Mouse (Mus musculus) adipocyte (in vitro differentiated cells): Measurements from ENCODE around the gene Eif1.
"Not testable (repeated sequence)": the region's sequence is repeated elsewhere in the genome, so short reads cannot be mapped to it uniquely, and the experiment has no call there.

ENCODE experiments used
- DNase-seq: peaks from one replicate; pipeline ENCODE4 v3.0.0-alpha.2; 2016; ENCODE audit warnings: low spot score

Gene Eif1

DNA sequence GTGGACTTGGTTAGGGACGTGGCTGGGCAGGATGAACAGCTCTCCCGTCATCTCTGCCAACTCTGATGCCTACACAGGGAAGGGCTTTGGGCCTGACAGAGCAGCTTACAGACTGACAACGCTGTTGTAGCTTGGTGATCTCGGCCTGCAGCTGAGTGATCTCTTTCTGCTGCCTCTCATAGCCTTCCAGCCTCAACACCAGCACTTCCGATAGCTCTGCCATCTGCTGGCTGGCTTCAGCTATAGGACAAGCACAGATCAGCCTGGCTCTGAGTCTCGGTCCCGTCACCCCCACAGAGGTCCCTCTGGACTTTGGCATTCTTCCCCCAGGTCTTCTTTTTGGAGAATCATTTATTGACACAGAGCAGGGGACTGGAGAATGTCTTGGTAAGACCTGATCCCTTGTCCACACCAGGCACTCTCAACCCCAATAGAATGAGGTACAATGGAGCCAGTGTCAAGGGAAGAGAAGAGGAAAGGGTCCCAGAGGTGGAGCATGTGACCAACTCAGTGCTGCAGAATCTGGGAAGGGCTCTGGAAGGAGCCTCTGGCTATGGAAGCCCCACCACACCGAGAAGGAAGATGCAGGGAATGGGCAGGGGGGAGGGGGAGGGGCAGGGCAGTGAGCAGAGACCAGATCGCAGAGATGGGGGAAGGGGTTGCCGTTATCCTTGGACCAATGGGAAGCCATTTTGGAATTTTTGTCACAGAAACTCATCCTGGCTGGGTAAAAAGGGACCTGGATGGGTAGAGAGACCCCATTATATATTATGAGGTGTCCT, 32.6 kb downstream of the Eif1 start:
- DNase-seq = peak; percentile 60

DNA sequence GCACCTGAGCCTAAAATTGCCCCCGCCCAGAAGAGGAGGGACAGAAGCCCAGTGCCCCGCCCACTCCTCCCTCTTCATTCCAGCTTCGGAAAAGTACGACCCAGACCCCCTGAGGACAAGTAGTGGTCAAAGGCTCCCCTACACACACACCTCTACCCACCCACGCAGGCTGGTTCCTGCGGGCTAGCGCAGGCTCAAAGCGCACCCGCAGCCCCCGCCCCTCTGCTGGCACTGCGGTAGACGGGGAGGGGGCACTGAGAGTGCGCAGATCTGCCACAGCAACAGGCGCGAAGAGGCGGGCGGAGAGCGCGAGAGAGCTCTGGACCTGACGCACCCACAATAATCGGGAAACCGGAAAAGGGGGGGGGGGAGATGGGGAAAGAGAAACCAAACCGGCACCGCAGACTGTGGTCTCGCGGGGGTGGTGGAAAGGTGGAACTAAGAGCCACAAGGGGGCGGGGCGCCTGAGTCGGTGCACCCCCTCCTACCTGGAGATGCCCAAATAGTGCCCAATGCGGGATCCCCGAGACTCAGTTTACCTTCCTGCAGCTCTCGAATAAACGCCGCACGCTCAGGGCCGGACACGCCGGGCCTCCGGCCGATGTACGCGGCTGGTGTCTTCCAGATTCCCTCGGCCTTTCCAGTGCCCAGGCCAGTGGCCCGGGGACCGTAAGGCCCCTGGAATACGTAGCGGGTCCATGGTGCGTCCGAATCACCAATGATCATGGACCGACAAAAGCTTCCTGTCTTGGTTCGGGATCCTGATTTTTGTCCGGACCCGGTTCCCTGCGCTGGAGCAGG, 35.7 kb downstream of the Eif1 start:
- DNase-seq = no peak

DNA sequence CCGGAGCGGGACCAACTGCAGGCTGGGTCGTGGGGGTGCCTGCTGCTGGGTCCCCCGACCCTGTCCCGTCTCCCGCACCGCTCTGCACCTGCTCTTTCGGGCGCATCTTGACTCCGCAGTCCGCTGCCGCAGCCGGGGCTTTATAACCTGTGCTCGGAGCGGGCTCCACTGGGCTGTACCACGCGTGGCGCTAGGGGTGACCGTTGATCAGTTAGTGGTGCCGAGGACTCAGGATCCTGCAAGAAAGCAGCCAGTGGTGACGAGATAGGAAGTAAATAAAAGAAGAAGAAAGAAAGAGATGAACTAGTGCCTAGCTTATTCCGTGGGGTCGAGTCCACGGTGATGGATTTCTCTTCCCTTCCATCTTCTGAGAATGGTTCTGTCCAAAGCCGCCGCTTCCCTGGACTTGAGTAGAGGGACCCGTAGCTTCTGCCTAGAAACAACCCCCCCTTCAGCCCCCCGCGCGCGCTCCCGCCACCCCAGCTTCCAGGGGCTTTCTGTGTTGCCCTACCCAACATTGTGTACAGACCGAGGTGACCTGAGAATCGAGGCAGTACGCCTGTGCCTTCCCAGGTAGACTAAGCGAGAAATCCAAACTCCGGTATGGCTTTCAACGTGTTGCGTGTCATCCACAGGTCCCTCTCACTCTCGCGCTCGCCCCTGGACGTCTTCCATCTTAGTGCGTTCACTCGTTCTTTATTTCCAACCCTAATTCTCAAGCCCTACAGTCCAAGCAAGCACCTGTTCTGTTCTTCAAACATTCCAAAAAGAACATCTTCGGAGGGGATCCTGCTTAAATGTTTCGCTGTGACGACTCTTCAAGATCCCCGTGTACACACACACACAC, 36.5 kb downstream of the Eif1 start, which contains the start of gene Hap1:
Hap1 (minus strand) TSS at position 157 of the 847 bp plus-strand sequence.
- no peak for DNase-seq

DNA sequence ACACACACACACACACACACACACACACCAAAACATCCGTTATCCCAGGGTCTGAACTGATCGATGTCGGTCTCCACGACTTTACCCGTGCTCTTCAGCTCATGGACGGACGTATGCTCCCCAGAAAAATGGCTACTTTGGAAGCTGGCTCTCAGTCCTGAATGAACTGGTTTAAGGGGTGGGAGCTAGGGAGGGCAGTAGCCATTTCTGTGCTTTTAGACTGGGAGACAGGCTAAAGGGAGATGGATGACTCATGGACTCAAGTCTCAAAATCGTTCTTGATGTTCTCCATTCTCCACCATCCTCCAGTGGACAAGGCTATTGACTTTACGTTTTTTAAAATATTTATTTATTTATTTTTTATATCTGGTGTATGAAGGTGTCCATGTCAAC, 37.1 kb downstream of the Eif1 start:
- no peak for DNase-seq

DNA sequence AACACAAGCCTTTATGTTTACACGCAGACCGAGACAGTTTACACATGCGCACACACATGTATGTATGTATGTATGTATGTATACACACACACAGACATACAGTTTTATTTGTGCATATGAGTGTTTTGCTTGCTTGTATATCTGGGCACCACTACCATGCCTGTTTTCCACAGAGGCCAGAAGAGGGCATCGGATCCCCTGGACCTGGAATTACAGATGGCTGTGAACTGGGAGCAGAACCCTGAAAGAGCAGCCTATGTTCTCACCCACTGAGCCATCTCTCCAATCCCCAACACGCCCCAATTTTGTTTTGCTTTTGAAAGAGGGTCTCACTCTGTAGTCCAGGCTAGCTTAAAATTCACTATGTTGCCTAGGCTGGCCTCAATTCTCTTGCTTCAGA, 37.7 kb downstream of the Eif1 start:
- no peak for DNase-seq

DNA sequence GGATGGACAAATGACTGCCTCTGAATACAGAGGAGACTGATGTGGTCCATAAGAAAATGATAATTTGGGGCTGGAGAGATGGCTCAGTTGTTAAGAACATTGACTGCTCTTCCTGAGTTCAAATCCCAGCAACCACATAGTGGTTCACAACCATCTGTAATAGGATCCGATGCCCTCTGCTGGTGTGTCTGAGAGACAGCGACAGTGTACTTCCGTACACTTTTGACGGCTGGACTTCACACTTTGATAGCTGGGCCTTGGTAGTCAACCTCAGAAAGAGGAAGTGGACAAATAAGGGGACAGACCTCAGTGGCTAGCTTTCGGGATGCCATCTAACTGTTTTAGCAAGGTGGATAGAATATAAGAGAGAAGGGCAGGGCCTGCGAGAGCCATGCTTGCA, 40.5 kb downstream of the Eif1 start:
- no peak for DNase-seq

DNA sequence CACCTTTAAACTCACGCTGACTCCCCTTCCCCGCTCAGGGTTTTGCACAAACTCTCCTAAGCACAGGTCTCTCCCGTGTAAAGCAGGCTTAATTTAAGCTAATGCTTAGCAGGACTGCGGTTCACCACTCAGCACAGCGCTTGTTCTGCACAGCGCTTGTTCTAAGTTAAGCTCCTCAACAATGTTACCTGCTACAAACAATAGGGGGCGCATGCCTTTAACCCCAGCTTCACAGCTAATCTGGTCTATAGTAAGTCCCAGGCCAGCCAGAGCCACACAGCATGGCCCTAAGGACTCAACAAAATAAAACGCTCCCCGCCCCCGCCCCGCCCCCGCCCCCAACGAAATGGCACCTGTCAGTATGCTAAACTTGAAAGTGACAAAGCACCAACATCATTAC, 41.4 kb downstream of the Eif1 start:
- not testable (repeated sequence) for DNase-seq

DNA sequence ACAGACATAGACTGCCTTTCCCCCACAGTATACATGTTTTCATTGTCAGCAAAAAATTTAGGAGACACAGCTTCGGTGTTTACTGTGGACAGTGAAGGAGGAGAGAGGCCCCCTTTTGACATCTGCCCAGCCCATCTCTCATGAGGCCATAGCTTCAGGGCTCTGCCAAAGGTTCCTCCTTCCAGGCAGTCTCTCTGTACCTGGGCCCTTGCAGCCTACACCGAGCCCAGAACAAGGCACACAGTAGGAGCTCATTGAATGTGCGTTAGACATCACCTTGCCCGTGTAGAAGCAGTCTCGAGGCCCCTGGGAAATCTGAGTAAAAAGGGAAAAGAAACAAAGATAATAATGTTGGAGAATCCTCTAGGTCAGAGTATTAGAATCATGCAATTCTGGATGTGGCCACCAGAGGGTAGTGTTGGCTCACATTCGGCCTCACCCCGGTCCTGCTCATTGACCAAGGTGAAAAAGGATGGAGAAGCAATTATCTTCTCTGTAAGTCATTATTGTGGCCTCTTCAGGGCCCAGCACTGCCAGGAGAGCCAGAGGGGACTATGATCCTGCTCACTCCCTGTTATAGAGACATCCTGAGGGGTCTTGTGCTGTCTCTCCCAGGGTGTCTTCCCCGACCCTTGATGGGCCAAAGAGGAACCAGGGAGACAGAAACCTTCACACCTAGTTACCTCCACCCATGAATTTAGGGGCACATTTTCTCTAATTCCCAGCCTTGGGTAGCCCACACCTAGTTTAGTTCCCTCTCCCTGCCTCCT, 42.7 kb downstream of the Eif1 start:
- DNase-seq = peak; percentile 80

DNA sequence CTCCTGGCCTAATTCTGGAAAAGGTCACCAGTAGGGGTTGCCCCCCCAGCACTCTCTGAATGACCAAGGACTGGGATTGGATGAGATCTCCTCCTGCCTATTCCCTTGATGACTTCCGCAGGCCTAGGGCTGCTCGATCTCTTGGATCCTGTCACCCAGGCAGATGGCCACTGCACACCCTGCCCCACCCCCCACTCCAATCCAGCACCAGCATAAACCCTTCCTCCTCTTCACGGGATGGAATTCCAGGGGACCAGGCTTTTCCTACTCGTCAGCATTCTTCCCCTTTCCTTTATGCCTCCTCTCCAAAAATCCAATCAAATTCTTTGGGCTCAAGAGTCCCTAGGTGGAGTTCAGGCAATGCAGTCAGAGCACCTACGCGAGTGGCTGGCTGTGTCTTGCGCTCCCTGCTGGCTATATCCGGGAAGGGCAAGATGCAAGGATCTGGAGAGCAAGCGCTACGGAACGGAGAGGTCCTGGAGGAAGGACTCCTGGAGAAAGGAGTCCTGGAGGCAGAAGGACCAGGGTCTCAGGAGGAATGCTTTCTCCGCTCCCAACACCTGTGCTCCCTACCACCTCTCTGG, 43.4 kb downstream of the Eif1 start:
- no peak for DNase-seq

DNA sequence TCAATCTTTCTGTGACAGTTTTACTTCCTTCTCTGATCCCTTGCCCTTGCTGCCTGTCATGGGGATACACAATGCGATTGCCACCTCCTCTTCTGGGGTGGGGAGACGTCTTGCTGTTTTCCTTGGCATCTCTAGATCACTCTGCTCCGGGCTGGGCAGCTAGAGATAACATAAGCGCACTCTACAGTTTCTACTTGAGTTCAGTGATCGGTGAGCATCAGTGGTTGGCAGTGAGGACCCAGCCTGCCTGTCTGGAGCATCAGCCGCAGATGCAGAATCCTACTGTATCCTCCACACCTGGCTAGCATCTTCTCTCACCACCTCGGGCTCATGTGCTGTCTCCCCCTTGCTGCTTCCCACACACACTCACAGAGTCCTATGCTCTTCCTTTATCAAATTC, 49.5 kb downstream of the Eif1 start:
- no peak for DNase-seq

DNA sequence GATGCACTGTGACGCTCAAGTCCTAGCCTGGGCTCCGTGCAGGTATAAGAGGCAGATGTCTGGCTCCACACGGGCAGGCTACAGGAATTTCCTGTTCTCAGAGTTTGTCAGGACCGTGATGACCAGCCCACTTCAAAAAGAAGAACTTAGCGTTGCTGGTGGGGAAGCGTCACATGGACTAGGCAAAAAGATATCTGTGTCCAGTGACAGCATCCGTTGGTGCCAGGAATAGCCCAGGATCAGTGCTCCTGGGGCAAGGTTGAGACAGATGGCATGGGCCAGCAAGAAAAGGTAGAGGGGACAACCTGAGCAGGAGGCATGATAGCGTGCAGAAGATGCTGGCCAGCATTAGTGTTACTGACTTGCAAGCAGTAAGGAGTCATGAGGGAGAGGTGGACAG, 50.1 kb downstream of the Eif1 start:
- DNase-seq = no peak
